Mouse (Mus musculus): ENCODE data around the gene Slc35f1. TPM values are rescaled to one million over a fixed set of nuclear protein-coding genes. Genes with fewer than 3 reads are reported as not detected.

The Slc35f1 gene
- polyA plus RNA-seq, 1 experiment from 2014 or later = 35.6 TPM

- ATAC-seq (ENCODE audit: low FRiP score, low TSS enrichment) (no peak), DNase-seq (no peak)
- Histone ChIP-seq H3K36me3 (ENCODE audit: control insufficient read depth, insufficient read depth, low read length) (no peaks in the 10 kb centered on the region), H3K4me2 (ENCODE audit: low read length) (no peak overlapping the region), H3K9me3 (ENCODE audit: control insufficient read depth, low read length) (no peaks in the 10 kb centered on the region), H3K9ac (replicated peaks; ENCODE audit: low read length) (no peak overlapping the region), H3K4me3 (replicated peaks; ENCODE audit: low read depth, low read length) (no peak overlapping the region), H3K27me3 (ENCODE audit: control insufficient read depth, insufficient read depth, low read length) (no peaks in the 10 kb centered on the region), H3K27ac (replicated peaks; ENCODE audit: low read depth, low read length) (no peak overlapping the region), H3K4me1 (ENCODE audit: control insufficient read depth, insufficient read depth, low read length) (no peaks in the 10 kb centered on the region)
- 62% methylated on average over 2 of the region's 2 CpGs for WGBS
These were observed 301.9 kb downstream of the Slc35f1 start for GRCm38 (mm10) chr10:52992246-52992645.

GRCm38 (mm10) chr10:52996886-52997285 is 306.6 kb downstream of the Slc35f1 start:
- ATAC-seq (ENCODE audit: low FRiP score, low TSS enrichment) = no peak
- no peak for DNase-seq

GRCm38 (mm10) chr10:53001136-53001535 is 310.8 kb downstream of the Slc35f1 start:
- Histone ChIP-seq H3K4me3 (replicated peaks; ENCODE audit: low read depth, low read length) (no peak overlapping the region), H3K36me3 (ENCODE audit: control insufficient read depth, insufficient read depth, low read length) (no peaks in the 10 kb centered on the region), H3K27me3 (ENCODE audit: control insufficient read depth, insufficient read depth, low read length) (no peaks in the 10 kb centered on the region), H3K4me1 (ENCODE audit: control insufficient read depth, insufficient read depth, low read length) (0 out of 2 replicates have a peak, but pooled peaks cover 4% of the 10 kb centered on the region), H3K27ac (replicated peaks; ENCODE audit: low read depth, low read length) (no peak overlapping the region), H3K9me3 (ENCODE audit: control insufficient read depth, low read length) (no peaks in the 10 kb centered on the region), H3K9ac (replicated peaks; ENCODE audit: low read length) (no peak overlapping the region), H3K4me2 (ENCODE audit: low read length) (no peak overlapping the region)
- DNase-seq (no peak), ATAC-seq (ENCODE audit: low FRiP score, low TSS enrichment) (no peak)
- WGBS = 96% methylated on average over 7 of the region's 7 CpGs

More at GRCm38 (mm10) chr10:52996886-52997285, 306.6 kb downstream of the Slc35f1 start:
- Histone ChIP-seq H3K4me2 (ENCODE audit: low read length) (no peak overlapping the region), H3K27ac (replicated peaks; ENCODE audit: low read depth, low read length) (no peak overlapping the region), H3K9ac (replicated peaks; ENCODE audit: low read length) (no peak overlapping the region), H3K4me3 (replicated peaks; ENCODE audit: low read depth, low read length) (no peak overlapping the region), H3K9me3 (ENCODE audit: control insufficient read depth, low read length) (no peaks in the 10 kb centered on the region), H3K27me3 (ENCODE audit: control insufficient read depth, insufficient read depth, low read length) (no peaks in the 10 kb centered on the region), H3K36me3 (ENCODE audit: control insufficient read depth, insufficient read depth, low read length) (no peaks in the 10 kb centered on the region), H3K4me1 (ENCODE audit: control insufficient read depth, insufficient read depth, low read length) (no peaks in the 10 kb centered on the region)
- 69% methylated on average over 2 of the region's 2 CpGs for WGBS

GRCm38 (mm10) chr10:53006229-53007190 is 316.2 kb downstream of the Slc35f1 start:
- Histone ChIP-seq H3K4me1 (ENCODE audit: control insufficient read depth, insufficient read depth, low read length) (0 out of 2 replicates have a peak, but pooled peaks cover 9% of the 10 kb centered on the region), H3K36me3 (ENCODE audit: control insufficient read depth, insufficient read depth, low read length) (no peaks in the 10 kb centered on the region), H3K27me3 (ENCODE audit: control insufficient read depth, insufficient read depth, low read length) (no peaks in the 10 kb centered on the region), H3K27ac (replicated peaks; ENCODE audit: low read depth, low read length) (peak overlapping the region; percentile 63), H3K9me3 (ENCODE audit: control insufficient read depth, low read length) (no peaks in the 10 kb centered on the region), H3K4me3 (replicated peaks; ENCODE audit: low read depth, low read length) (no peak overlapping the region), H3K4me2 (ENCODE audit: low read length) (no peak overlapping the region), H3K9ac (replicated peaks; ENCODE audit: low read length) (no peak overlapping the region)
- WGBS = 59% methylated on average over 1 of the region's 1 CpGs
- DNase-seq = peak; percentile 80
- ATAC-seq (ENCODE audit: low FRiP score, low TSS enrichment) = peak; percentile 70; the same call in 1 of the 2 replicates

GRCm38 (mm10) chr10:53013878-53014277 is 323.5 kb downstream of the Slc35f1 start:
- H3K27ac ChIP-seq (replicated peaks; ENCODE audit: low read depth, low read length) = peak overlapping the region; percentile 20; the same call in 1 of the 2 replicates
- H3K4me1 ChIP-seq (ENCODE audit: control insufficient read depth, insufficient read depth, low read length) = 0 out of 2 replicates have a peak, but pooled peaks cover 3% of the 10 kb centered on the region

GRCm38 (mm10) chr10:53028454-53028853 is 338.1 kb downstream of the Slc35f1 start:
- Histone ChIP-seq H3K4me2 (ENCODE audit: low read length) (no peak overlapping the region), H3K36me3 (ENCODE audit: control insufficient read depth, insufficient read depth, low read length) (no peaks in the 10 kb centered on the region), H3K9ac (replicated peaks; ENCODE audit: low read length) (no peak overlapping the region), H3K27me3 (ENCODE audit: control insufficient read depth, insufficient read depth, low read length) (no peaks in the 10 kb centered on the region), H3K27ac (replicated peaks; ENCODE audit: low read depth, low read length) (no peak overlapping the region), H3K4me1 (ENCODE audit: control insufficient read depth, insufficient read depth, low read length) (no peaks in the 10 kb centered on the region), H3K9me3 (ENCODE audit: control insufficient read depth, low read length) (no peaks in the 10 kb centered on the region), H3K4me3 (replicated peaks; ENCODE audit: low read depth, low read length) (no peak overlapping the region)
- ATAC-seq (ENCODE audit: low FRiP score, low TSS enrichment) = no peak
- peak; percentile 12 for DNase-seq
- WGBS = 29% methylated on average over 4 of the region's 4 CpGs

More at GRCm38 (mm10) chr10:53013878-53014277, 323.5 kb downstream of the Slc35f1 start:
- WGBS = 52% methylated on average over 5 of the region's 5 CpGs
- no peak overlapping the region for H3K4me2 ChIP-seq (ENCODE audit: low read length)
- no peaks in the 10 kb centered on the region for H3K36me3 ChIP-seq (ENCODE audit: control insufficient read depth, insufficient read depth, low read length)
- no peak overlapping the region for H3K9ac ChIP-seq (replicated peaks; ENCODE audit: low read length)
- no peak overlapping the region for H3K4me3 ChIP-seq (replicated peaks; ENCODE audit: low read depth, low read length)
- H3K27me3 ChIP-seq (ENCODE audit: control insufficient read depth, insufficient read depth, low read length) = no peaks in the 10 kb centered on the region
- no peak; the same call in 1 of the 2 replicates for ATAC-seq (ENCODE audit: low FRiP score, low TSS enrichment)
- peak; percentile 35 for DNase-seq
- no peaks in the 10 kb centered on the region for H3K9me3 ChIP-seq (ENCODE audit: control insufficient read depth, low read length)

- Histone ChIP-seq H3K4me1 (ENCODE audit: control insufficient read depth, insufficient read depth, low read length) (no peaks in the 10 kb centered on the region), H3K27me3 (ENCODE audit: control insufficient read depth, insufficient read depth, low read length) (no peaks in the 10 kb centered on the region), H3K9me3 (ENCODE audit: control insufficient read depth, low read length) (no peaks in the 10 kb centered on the region), H3K4me2 (ENCODE audit: low read length) (no peak overlapping the region), H3K36me3 (ENCODE audit: control insufficient read depth, insufficient read depth, low read length) (no peaks in the 10 kb centered on the region), H3K4me3 (replicated peaks; ENCODE audit: low read depth, low read length) (no peak overlapping the region), H3K9ac (replicated peaks; ENCODE audit: low read length) (no peak overlapping the region), H3K27ac (replicated peaks; ENCODE audit: low read depth, low read length) (no peak overlapping the region)
- WGBS = 56% methylated on average over 1 of the region's 1 CpGs
- ATAC-seq (ENCODE audit: low FRiP score, low TSS enrichment) (no peak), DNase-seq (no peak)
These were observed 344.9 kb downstream of the Slc35f1 start for GRCm38 (mm10) chr10:53035202-53035601.

GRCm38 (mm10) chr10:53045931-53046330 is 355.6 kb downstream of the Slc35f1 start:
- Histone ChIP-seq H3K4me3 (replicated peaks; ENCODE audit: low read depth, low read length) (no peak overlapping the region), H3K27ac (replicated peaks; ENCODE audit: low read depth, low read length) (no peak overlapping the region), H3K9ac (replicated peaks; ENCODE audit: low read length) (no peak overlapping the region), H3K4me1 (ENCODE audit: control insufficient read depth, insufficient read depth, low read length) (no peaks in the 10 kb centered on the region), H3K9me3 (ENCODE audit: control insufficient read depth, low read length) (no peaks in the 10 kb centered on the region), H3K27me3 (ENCODE audit: control insufficient read depth, insufficient read depth, low read length) (no peaks in the 10 kb centered on the region), H3K36me3 (ENCODE audit: control insufficient read depth, insufficient read depth, low read length) (no peaks in the 10 kb centered on the region), H3K4me2 (ENCODE audit: low read length) (no peak overlapping the region)
- no peak for ATAC-seq (ENCODE audit: low FRiP score, low TSS enrichment)
- peak; percentile 21 for DNase-seq

GRCm38 (mm10) chr10:53052521-53052920 is 362.2 kb downstream of the Slc35f1 start:
- Histone ChIP-seq H3K27me3 (ENCODE audit: control insufficient read depth, insufficient read depth, low read length) (no peaks in the 10 kb centered on the region), H3K9ac (replicated peaks; ENCODE audit: low read length) (no peak overlapping the region), H3K4me2 (ENCODE audit: low read length) (no peak overlapping the region), H3K27ac (replicated peaks; ENCODE audit: low read depth, low read length) (no peak overlapping the region), H3K36me3 (ENCODE audit: control insufficient read depth, insufficient read depth, low read length) (no peaks in the 10 kb centered on the region), H3K4me3 (replicated peaks; ENCODE audit: low read depth, low read length) (no peak overlapping the region), H3K9me3 (ENCODE audit: control insufficient read depth, low read length) (0 out of 2 replicates have a peak, but pooled peaks cover 3% of the 10 kb centered on the region), H3K4me1 (ENCODE audit: control insufficient read depth, insufficient read depth, low read length) (no peaks in the 10 kb centered on the region)
- DNase-seq (no peak), ATAC-seq (ENCODE audit: low FRiP score, low TSS enrichment) (no peak)

Data from midbrain, embryonic 14.5 days (tissue).